Comparison of ENCODE assay signal across 8 mouse cellular contexts in the genomic region with DNA sequence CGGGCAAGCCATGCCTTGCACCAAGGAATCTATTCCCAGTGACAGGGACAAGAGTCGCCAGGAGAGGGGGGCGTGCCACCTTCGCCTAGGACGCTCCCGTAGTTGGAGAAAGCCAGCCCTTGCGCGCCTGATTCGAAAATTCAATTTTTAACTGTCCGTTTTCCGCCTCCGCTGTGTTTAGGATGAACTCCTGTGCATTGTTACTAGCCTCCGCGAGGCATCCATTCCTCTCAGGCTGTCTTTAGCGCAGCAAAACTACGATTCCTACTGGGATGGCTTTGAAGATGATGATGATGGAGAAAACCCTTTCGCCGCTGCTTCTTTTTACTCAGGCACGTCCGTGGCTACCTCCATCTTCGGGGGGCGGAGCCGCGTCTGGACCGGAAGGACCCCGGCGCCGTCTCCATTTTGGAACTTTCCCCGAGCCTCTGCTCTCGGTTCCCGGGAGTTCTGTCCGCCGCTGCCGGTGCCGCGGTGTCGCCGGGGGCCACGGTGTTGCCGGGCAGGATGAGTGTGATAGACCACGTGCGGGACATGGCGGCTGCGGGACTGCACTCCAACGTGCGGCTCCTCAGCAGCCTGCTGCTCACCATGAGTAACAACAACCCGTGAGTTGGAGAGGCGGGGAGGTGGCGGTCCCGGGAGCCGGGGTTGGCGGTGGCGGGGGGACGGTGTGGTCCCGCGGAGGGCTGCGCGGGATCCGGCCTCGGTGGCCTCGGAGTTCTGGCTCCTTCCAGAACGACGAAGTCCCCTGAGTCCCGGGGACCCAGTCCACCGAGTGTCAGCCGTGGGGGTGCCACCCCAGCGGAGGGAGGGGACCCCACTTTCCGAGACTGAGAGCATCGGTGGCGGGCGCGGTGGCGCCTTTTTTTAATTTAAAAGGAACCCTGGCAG. TPM values are rescaled to one million over a fixed set of nuclear protein-coding genes. Genes with fewer than 3 reads are reported as not detected.
DNase-seq lines count a peak whose midpoint lies in the region; ATAC-seq and TF ChIP-seq lines count a peak whose summit lies in the region.

No protein-coding gene starts in this region.

- H3K27me3 ChIP-seq in embryonic facial prominence, embryonic 15.5 days = no peaks in the 10 kb centered on the region
- H3K27me3 ChIP-seq in kidney, embryonic 14.5 days (ENCODE audit: control insufficient read depth, insufficient read depth, low read length) = no peaks in the 10 kb centered on the region
- no peaks in the 10 kb centered on the region for H3K27me3 ChIP-seq in limb, embryonic 15.5 days

- H3K36me3 ChIP-seq in embryonic facial prominence, embryonic 15.5 days = 0 out of 2 replicates have a peak, but pooled peaks cover 6% of the 10 kb centered on the region
- no peaks in the 10 kb centered on the region for H3K36me3 ChIP-seq in kidney, embryonic 14.5 days (ENCODE audit: control insufficient read depth, insufficient read depth, low read length)
- no peaks in the 10 kb centered on the region for H3K36me3 ChIP-seq in limb, embryonic 15.5 days

- peak; percentile 56; the same call in 1 of the 2 replicates for TF ChIP-seq POLR2A in bone marrow, adult 2 months (IDR thresholded peaks at IDR 0.05; ENCODE audit: borderline replicate concordance, control insufficient read depth, low read depth, low read length)

- H3K9me3 ChIP-seq in embryonic facial prominence, embryonic 15.5 days (replicated peaks) = no peaks in the 10 kb centered on the region
- no peaks in the 10 kb centered on the region for H3K9me3 ChIP-seq in kidney, embryonic 14.5 days (ENCODE audit: control insufficient read depth, low read length)
- no peaks in the 10 kb centered on the region for H3K9me3 ChIP-seq in limb, embryonic 15.5 days

- under 1% methylated on average over 73 of the region's 73 CpGs for WGBS in bone marrow, adult 2 months
- WGBS in embryonic facial prominence, embryonic 15.5 days = under 1% methylated on average over 73 of the region's 73 CpGs
- under 1% methylated on average over 72 of the region's 73 CpGs for WGBS in kidney, embryonic 14.5 days
- under 1% methylated on average over 73 of the region's 73 CpGs for WGBS in limb, embryonic 15.5 days

- H3K4me1 ChIP-seq in bone marrow, adult 2 months (ENCODE audit: control insufficient read depth, insufficient read depth, low read length) = no peaks in the 10 kb centered on the region
- H3K4me1 ChIP-seq in embryonic facial prominence, embryonic 15.5 days = peaks cover 22% of the 10 kb centered on the region
- peaks cover 16% of the 10 kb centered on the region for H3K4me1 ChIP-seq in kidney, embryonic 14.5 days (ENCODE audit: control insufficient read depth, insufficient read depth, low read length)
- H3K4me1 ChIP-seq in limb, embryonic 15.5 days = peaks cover 16% of the 10 kb centered on the region

- TF ChIP-seq CTCF in bone marrow, adult 2 months (IDR thresholded peaks at IDR 0.05; ENCODE audit: control insufficient read depth, insufficient read depth, low read length) = no peak

- H3K4me2 ChIP-seq in embryonic facial prominence, embryonic 15.5 days (replicated peaks) = peak overlapping the region; percentile 83
- H3K4me2 ChIP-seq in kidney, embryonic 14.5 days (replicated peaks; ENCODE audit: low read depth, low read length) = peak overlapping the region; percentile 89
- H3K4me2 ChIP-seq in limb, embryonic 15.5 days = peak overlapping the region; percentile 83

- peak overlapping the region; percentile 70 for H3K27ac ChIP-seq in bone marrow, adult 2 months (ENCODE audit: control insufficient read depth, insufficient read depth, low read depth, low read length, poor library complexity)
- H3K27ac ChIP-seq in embryonic facial prominence, embryonic 15.5 days (replicated peaks) = peak overlapping the region; percentile 92
- peak overlapping the region; percentile 81 for H3K27ac ChIP-seq in kidney, embryonic 14.5 days (ENCODE audit: low read depth, low read length)
- H3K27ac ChIP-seq in limb, embryonic 15.5 days = peak overlapping the region; percentile 90

- DNase-seq in 416B (ENCODE audit: low read depth) = peak; percentile 88
- peak; percentile 85 to 91 for DNase-seq in heart, adult 9 months (ENCODE audit: low spot score in 2 of 2)
- DNase-seq in monocyte, adult 2 months (ENCODE audit: low read depth in 1 of 2, low spot score in 2 of 2) = peak; percentile 73 to 86
- DNase-seq in spleen, postnatal 36 days (ENCODE audit: low spot score in 2 of 2) = peak; percentile 78 to 83

- peak overlapping the region; percentile 91 for H3K9ac ChIP-seq in embryonic facial prominence, embryonic 15.5 days
- H3K9ac ChIP-seq in kidney, embryonic 14.5 days (ENCODE audit: low read depth, low read length) = peak overlapping the region; percentile 85
- peak overlapping the region; percentile 93 for H3K9ac ChIP-seq in limb, embryonic 15.5 days

- ATAC-seq in embryonic facial prominence, embryonic 15.5 days (ENCODE audit: insufficient number of reproducible peaks, low FRiP score, low TSS enrichment, low read depth) = peak; percentile 88
- peak; percentile 93 for ATAC-seq in kidney, embryonic 14.5 days (ENCODE audit: low FRiP score, low TSS enrichment)
- peak; percentile 78 for ATAC-seq in limb, embryonic 15.5 days (ENCODE audit: insufficient number of reproducible peaks, low FRiP score, low TSS enrichment, low read depth)

- H3K4me3 ChIP-seq in bone marrow, adult 2 months (replicated peaks; ENCODE audit: control insufficient read depth, low read depth, low read length) = peak overlapping the region; percentile 79
- H3K4me3 ChIP-seq in embryonic facial prominence, embryonic 15.5 days (replicated peaks) = peak overlapping the region; percentile 96
- peak overlapping the region; percentile 79 for H3K4me3 ChIP-seq in kidney, embryonic 14.5 days (ENCODE audit: low read length)
- peak overlapping the region; percentile 90 for H3K4me3 ChIP-seq in limb, embryonic 15.5 days

RNA-seq across cellular contexts. Expression of a gene that starts 0.8 kb away (rescaled TPM):
- 17.7 and 17.8 TPM in 2 replicates for polyA plus RNA-seq in bone marrow, adult 2 months (2011; ENCODE audit: insufficient read depth, insufficient read length, low replicate concordance, missing spikeins)
- polyA plus RNA-seq in embryonic facial prominence, embryonic 15.5 days (2015; fragmentation: Nextera tagmentation; extraction: Ambion mirVana) = 42.4 and 42.6 TPM in 2 replicates
- 29.1 and 32.5 TPM in 2 replicates for polyA plus RNA-seq in kidney, embryonic 14.5 days (2014; fragmentation: Nextera tagmentation; extraction: Ambion mirVana)
- 40.2 and 43.0 TPM in 2 replicates for polyA plus RNA-seq in limb, embryonic 15.5 days (2015; fragmentation: Nextera tagmentation; extraction: Ambion mirVana)

RNA-seq across cellular contexts. Expression of a gene that starts 30.6 kb away (rescaled TPM):
- 280 and 397 TPM in 2 replicates for polyA plus RNA-seq in bone marrow, adult 2 months (2011; ENCODE audit: insufficient read depth, insufficient read length, low replicate concordance, missing spikeins)
- 129 and 139 TPM in 2 replicates for polyA plus RNA-seq in embryonic facial prominence, embryonic 15.5 days (2015; fragmentation: Nextera tagmentation; extraction: Ambion mirVana)
- polyA plus RNA-seq in kidney, embryonic 14.5 days (2014; fragmentation: Nextera tagmentation; extraction: Ambion mirVana) = 32.5 and 201 TPM in 2 replicates
- polyA plus RNA-seq in limb, embryonic 15.5 days (2015; fragmentation: Nextera tagmentation; extraction: Ambion mirVana) = 141 and 177 TPM in 2 replicates

RNA-seq across cellular contexts. Expression of a gene that starts 50.2 kb away (rescaled TPM):
- polyA plus RNA-seq in bone marrow, adult 2 months (2011; ENCODE audit: insufficient read depth, insufficient read length, low replicate concordance, missing spikeins) = 14.6 and 16.4 TPM in 2 replicates
- 79.9 and 92.3 TPM in 2 replicates for polyA plus RNA-seq in embryonic facial prominence, embryonic 15.5 days (2015; fragmentation: Nextera tagmentation; extraction: Ambion mirVana)
- polyA plus RNA-seq in kidney, embryonic 14.5 days (2014; fragmentation: Nextera tagmentation; extraction: Ambion mirVana) = 73.6 and 76.0 TPM in 2 replicates
- 58.3 and 59.3 TPM in 2 replicates for polyA plus RNA-seq in limb, embryonic 15.5 days (2015; fragmentation: Nextera tagmentation; extraction: Ambion mirVana)

RNA-seq across cellular contexts. Expression of a gene that starts 50.6 kb away (rescaled TPM):
- 12.9 and 16.1 TPM in 2 replicates for polyA plus RNA-seq in bone marrow, adult 2 months (2011; ENCODE audit: insufficient read depth, insufficient read length, low replicate concordance, missing spikeins)
- polyA plus RNA-seq in embryonic facial prominence, embryonic 15.5 days (2015; fragmentation: Nextera tagmentation; extraction: Ambion mirVana) = 61.3 and 64.5 TPM in 2 replicates
- polyA plus RNA-seq in kidney, embryonic 14.5 days (2014; fragmentation: Nextera tagmentation; extraction: Ambion mirVana) = 77.6 and 82.6 TPM in 2 replicates
- polyA plus RNA-seq in limb, embryonic 15.5 days (2015; fragmentation: Nextera tagmentation; extraction: Ambion mirVana) = 60.5 and 68.7 TPM in 2 replicates

Comparison
In these comparisons a context has a peak if more than half of its experiments do, and no peak if none do; other contexts are left out.
1. Peak in every context shown above with its lines: DNase-seq, ATAC-seq, H3K4me3 ChIP-seq and H3K27ac ChIP-seq.